Mouse (Mus musculus) neural tube, embryonic 14.5 days (tissue): ENCODE data around the gene Cgn. TPM values are rescaled to one million over a fixed set of nuclear protein-coding genes. Genes with fewer than 3 reads are reported as not detected.

Experiments
- polyA plus RNA-seq: library from polyadenylated mRNA; unstranded; fragments of >200 nt; fragmentation: Nextera tagmentation; extraction: Ambion mirVana; gene quantifications from 2 replicates; pipeline ENCODE4 v1.2.1, GENCODE M21; 2014

The Cgn gene
- polyA plus RNA-seq, 1 experiment from 2014 or later, result 11.6 TPM

Other genes starting within 250 kb of the Cgn start
- 71.8 and 75.8 TPM in 2 replicates for gene Snx27, start 203.8 kb downstream of the Cgn start, polyA plus RNA-seq
- not detected in 2 replicates for gene Gm10972, start 143.4 kb downstream of the Cgn start, polyA plus RNA-seq
- gene Tuft1, start 127.6 kb downstream of the Cgn start, polyA plus RNA-seq, result 4.2 and 5.8 TPM in 2 replicates
- 0.78 TPM in 1 of 2 replicates, not detected in the other for gene Selenbp2, start 92.9 kb downstream of the Cgn start, polyA plus RNA-seq
- 26.6 and 30.7 TPM in 2 replicates for gene Pogz, start 51.1 kb upstream of the Cgn start, polyA plus RNA-seq
- 344 and 394 TPM in 2 replicates for gene Psmb4, start 100.5 kb upstream of the Cgn start, polyA plus RNA-seq
- 11.9 TPM in 2 replicates for gene Selenbp1, start 146.6 kb upstream of the Cgn start, polyA plus RNA-seq
- gene Rfx5, start 167.6 kb upstream of the Cgn start, polyA plus RNA-seq, result 8.9 and 9.4 TPM in 2 replicates
- gene Pi4kb, start 188.2 kb upstream of the Cgn start, polyA plus RNA-seq, result 23.8 and 26.7 TPM in 2 replicates
- 15.4 and 17.2 TPM in 2 replicates for gene Zfp687, start 229.0 kb upstream of the Cgn start, polyA plus RNA-seq